Mouse (Mus musculus) liver, embryonic 14.5 days (tissue): ENCODE measurements at regions not wholly inside any gene's neighbourhood (a gene's known extent, or its start where the extent isn't known, plus 50 kb on each side); places are given as distances from the start of the nearest gene placed in this dataset.

ENCODE experiments used
- ATAC-seq: fragments of 200-750 bp; cut with Nextera tagmentation; 2 replicates; pipeline ENCODE4 v1.8.0; 2017; ENCODE audit warnings: moderate number of reproducible peaks, mild to moderate bottlenecking, moderate library complexity; ENCODE audit not compliant: insufficient read depth
- DNase-seq, 3 experiments: peaks; one replicate each; pipeline ENCODE4 v3.0.0-alpha.2; 2012 to 2013; ENCODE audit warnings: low read depth in 3 of 3, low spot score in 3 of 3
- H3K27ac ChIP-seq: fragments of 300-500 bp; sonication (generic); 2 replicates; pipeline ENCODE4 v1.5.1; 2014; ENCODE audit warnings: moderate library complexity, mild to moderate bottlenecking, control low read depth, inconsistent platforms
- H3K27me3 ChIP-seq: fragments of 300-500 bp; sonication (generic); 2 replicates; pipeline ENCODE4 v1.6.1; 2014; ENCODE audit warnings: mild to moderate bottlenecking, low read length, moderate library complexity; ENCODE audit not compliant: control insufficient read depth, insufficient read depth
- H3K36me3 ChIP-seq: fragments of 300-500 bp; sonication (generic); replicated peaks from 2 replicates; pipeline ENCODE4 v1.6.1; 2014; ENCODE audit warnings: low read depth; ENCODE audit not compliant: control insufficient read depth, insufficient read depth
- H3K4me1 ChIP-seq, 2 experiments: fragments of 200-500 bp in 1 of 2; fragments of 300-500 bp in 1 of 2; sonication (generic) in 1 of 2; replicated peaks; 2 replicates each; pipeline ENCODE4 v1.6.1; 2012 to 2014; ENCODE audit warnings: antibody characterized with exemption in 1 of 2, inconsistent platforms in 1 of 2, low read length in 1 of 2; ENCODE audit not compliant: control insufficient read depth in 2 of 2, insufficient read depth in 2 of 2
- H3K4me2 ChIP-seq: fragments of 300-500 bp; sonication (generic); 2 replicates; pipeline ENCODE4 v1.6.1; 2014; ENCODE audit warnings: low read depth, mild to moderate bottlenecking, control low read depth, moderate library complexity
- H3K4me3 ChIP-seq, 2 experiments: fragments of 200-500 bp in 1 of 2; fragments of 300-500 bp in 1 of 2; sonication (generic) in 1 of 2; 2 replicates each; pipeline ENCODE4 v1.5.1; 2012 to 2014; ENCODE audit warnings: low read depth in 2 of 2, low read length in 2 of 2, mild to moderate bottlenecking in 2 of 2, control low read depth in 1 of 2, inconsistent platforms in 1 of 2, moderate library complexity in 1 of 2; ENCODE audit not compliant: insufficient read depth in 1 of 2
- H3K9ac ChIP-seq: fragments of 300-500 bp; sonication (generic); replicated peaks from 2 replicates; pipeline ENCODE4 v1.6.1; 2014; ENCODE audit warnings: mild to moderate bottlenecking, control low read depth, moderate library complexity
- H3K9me3 ChIP-seq: fragments of 300-500 bp; sonication (generic); 2 replicates; pipeline ENCODE4 v1.6.1; 2016; ENCODE audit warnings: low read length, mixed read lengths; ENCODE audit not compliant: control insufficient read depth
- CTCF ChIP-seq: IDR thresholded peaks from 2 replicates; pipeline ENCODE4 v1.5.1; 2016; ENCODE audit warnings: antibody characterized with exemption, low read depth, control low read depth
- EP300 ChIP-seq: IDR thresholded peaks from 2 replicates; pipeline ENCODE4 v1.6.1; 2016; ENCODE audit warnings: antibody characterized with exemption, low read depth
- WGBS: fragments of 180-500 bp; shearing (Covaris S2); extraction: QIAGEN DNeasy Blood & Tissue Kit; methylation state at CpG from one replicate; pipeline ENCODE4 v1.1.7; 2014; ENCODE audit not compliant: insufficient replicate concordance; 5-methylcytosine and 5-hydroxymethylcytosine counted together

GRCm38 (mm10) chr6:51771001-51771400 lies 241.3 kb downstream of the Skap2 start:
- Histone ChIP-seq H3K27me3 (no peaks in the 10 kb centered on the region), H3K4me1 (peaks cover 0 to 2% of the 10 kb centered on the region in 2 experiments; a peak in 2 of 4 replicates), H3K36me3 (no peaks in the 10 kb centered on the region), H3K9me3 (no peaks in the 10 kb centered on the region), H3K4me3 (no peak overlapping the region), H3K9ac (no peak overlapping the region), H3K4me2 (no peak overlapping the region), H3K27ac (no peak overlapping the region)
- no peak for TF ChIP-seq CTCF
- TF ChIP-seq EP300: no peak
- 53% methylated on average over 9 of the region's 9 CpGs for WGBS
- no peak for DNase-seq
- no peak for ATAC-seq

DNA sequence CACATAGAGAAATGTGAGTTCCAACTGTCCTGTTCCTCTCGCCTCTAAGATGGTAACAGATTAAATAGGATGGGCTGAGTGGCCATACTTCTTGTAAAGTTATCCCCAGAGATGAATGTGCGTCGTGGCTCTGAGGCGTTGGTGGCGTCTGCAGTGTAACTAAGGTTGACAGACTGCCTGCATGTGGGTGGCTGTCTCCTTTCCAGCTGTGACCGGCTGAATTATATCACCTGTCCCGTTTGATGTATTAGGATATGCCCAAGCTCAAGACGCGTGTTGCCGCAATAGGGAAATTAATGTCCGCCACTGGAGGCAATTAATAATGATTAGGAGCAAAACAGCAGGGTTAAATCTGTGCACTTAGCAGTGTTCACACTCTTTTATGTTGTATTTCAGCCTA lies 240.9 kb downstream of the Skap2 start:
- Histone ChIP-seq H3K36me3 (no peaks in the 10 kb centered on the region), H3K27me3 (no peaks in the 10 kb centered on the region), H3K9ac (no peak overlapping the region), H3K4me3 (no peak overlapping the region), H3K9me3 (no peaks in the 10 kb centered on the region), H3K27ac (no peak overlapping the region), H3K4me1 (peaks cover 0 to 2% of the 10 kb centered on the region in 2 experiments; a peak in 2 of 4 replicates), H3K4me2 (no peak overlapping the region)
- DNase-seq: no peak
- 63% methylated on average over 11 of the region's 11 CpGs for WGBS
- no peak for TF ChIP-seq EP300
- TF ChIP-seq CTCF: no peak
- ATAC-seq: no peak

DNA sequence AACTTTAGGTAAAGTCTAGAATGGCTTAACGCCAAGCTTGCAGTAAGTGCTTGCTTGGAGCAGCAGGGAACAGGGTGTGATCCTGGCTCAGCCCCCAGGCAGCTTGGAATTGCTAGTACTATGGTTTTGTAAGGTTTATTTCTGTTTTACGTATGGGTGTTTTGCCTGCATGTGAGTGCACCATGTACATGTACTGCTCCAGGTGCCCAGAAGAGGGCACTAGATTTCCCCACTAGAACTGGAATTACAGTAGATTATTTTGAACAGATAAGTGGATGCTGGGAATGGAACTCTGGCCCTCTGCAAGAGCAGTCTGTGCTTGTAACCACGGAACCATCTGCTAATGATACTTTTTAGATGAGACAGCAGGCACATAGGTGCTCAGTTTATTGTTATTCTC lies 237.6 kb downstream of the Skap2 start:
- Histone ChIP-seq H3K36me3 (no peaks in the 10 kb centered on the region), H3K9ac (no peak overlapping the region), H3K9me3 (no peaks in the 10 kb centered on the region), H3K27ac (no peak overlapping the region), H3K4me3 (no peak overlapping the region), H3K4me1 (no peaks in the 10 kb centered on the region; a peak in 1 of 4 replicates), H3K4me2 (no peak overlapping the region), H3K27me3 (no peaks in the 10 kb centered on the region)
- ATAC-seq (no peak), DNase-seq (no peak)
- no peak for TF ChIP-seq EP300
- peak; percentile 31; the same call in 1 of the 2 replicates for TF ChIP-seq CTCF
- 61% methylated on average over 3 of the region's 3 CpGs for WGBS

DNA sequence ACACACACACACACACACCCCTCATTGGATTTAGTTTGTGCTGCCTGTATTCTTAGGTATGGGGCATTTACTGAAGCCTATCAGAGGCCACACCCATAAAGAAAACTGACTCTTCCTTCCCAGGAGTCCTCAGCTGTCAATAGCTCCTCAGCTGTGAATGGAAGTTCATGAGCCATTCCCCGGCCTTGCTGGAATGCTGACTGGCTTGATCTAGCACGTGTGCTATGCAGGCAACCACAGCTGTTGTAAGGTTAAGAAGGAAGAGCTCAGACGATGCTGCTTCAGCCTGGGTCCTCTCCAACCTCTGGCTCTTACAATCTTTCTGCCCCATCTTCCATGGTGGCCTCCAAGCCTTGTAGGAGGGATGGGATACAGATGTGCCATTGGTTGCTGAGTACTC lies 226.7 kb downstream of the Skap2 start:
- Histone ChIP-seq H3K27me3 (no peaks in the 10 kb centered on the region), H3K36me3 (no peaks in the 10 kb centered on the region), H3K9me3 (no peaks in the 10 kb centered on the region), H3K27ac (no peak overlapping the region), H3K4me1 (no peaks in the 10 kb centered on the region), H3K4me2 (no peak overlapping the region), H3K9ac (no peak overlapping the region), H3K4me3 (no peak overlapping the region)
- WGBS: 43% methylated on average over 3 of the region's 3 CpGs
- no peak for TF ChIP-seq CTCF
- no peak for TF ChIP-seq EP300
- ATAC-seq (no peak), DNase-seq (no peak)

- DNase-seq (no peak), ATAC-seq (no peak)
- H3K4me1 ChIP-seq: no peaks in the 10 kb centered on the region
- H3K4me3 ChIP-seq: no peak overlapping the region
- H3K36me3 ChIP-seq: no peaks in the 10 kb centered on the region
- H3K4me2 ChIP-seq: no peak overlapping the region
- H3K27ac ChIP-seq: no peak overlapping the region
- TF ChIP-seq CTCF (no peak), EP300 (no peak)
- H3K27me3 ChIP-seq: no peaks in the 10 kb centered on the region
- no peaks in the 10 kb centered on the region for H3K9me3 ChIP-seq
- WGBS: 62% methylated on average over 3 of the region's 3 CpGs
- no peak overlapping the region for H3K9ac ChIP-seq
These were observed 225.5 kb downstream of the Skap2 start for GRCm38 (mm10) chr6:51786836-51787235.

GRCm38 (mm10) chr6:51788156-51788555 lies 224.2 kb downstream of the Skap2 start:
- H3K4me2 ChIP-seq: no peak overlapping the region
- H3K9me3 ChIP-seq: no peaks in the 10 kb centered on the region
- no peaks in the 10 kb centered on the region for H3K27me3 ChIP-seq
- H3K4me1 ChIP-seq: no peaks in the 10 kb centered on the region
- H3K27ac ChIP-seq: no peak overlapping the region
- WGBS: 58% methylated on average over 9 of the region's 9 CpGs
- H3K9ac ChIP-seq: no peak overlapping the region
- H3K36me3 ChIP-seq: no peaks in the 10 kb centered on the region
- ATAC-seq (no peak), DNase-seq (no peak)
- no peak overlapping the region for H3K4me3 ChIP-seq
- TF ChIP-seq EP300 (no peak), CTCF (no peak)
